8 mouse cellular contexts compared by ENCODE assay signal in the genomic region with DNA sequence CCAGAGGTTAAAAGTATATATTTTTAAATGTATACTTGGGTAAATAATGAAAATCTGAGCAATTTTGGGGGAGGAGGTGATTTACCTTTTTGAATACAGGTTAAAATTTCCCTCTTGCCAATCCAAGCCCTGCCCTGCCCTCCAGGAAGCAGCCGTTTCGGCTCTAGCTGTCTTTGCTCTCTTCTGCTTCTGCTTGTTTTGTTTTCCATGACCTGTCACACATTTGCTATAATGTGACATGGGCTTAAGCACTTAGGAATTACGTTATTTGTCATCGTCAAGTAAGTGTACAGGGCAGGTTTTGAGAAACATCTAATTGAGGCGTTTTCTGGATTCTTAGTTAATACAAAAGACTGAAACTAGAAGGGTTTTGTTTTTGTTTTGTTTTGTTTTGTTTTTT. TPM values are rescaled to one million over a fixed set of nuclear protein-coding genes. Genes with fewer than 3 reads are reported as not detected.
DNase-seq lines count a peak whose midpoint lies in the region; ATAC-seq and TF ChIP-seq lines count a peak whose summit lies in the region.

No protein-coding gene starts in this region.

- no peaks in the 10 kb centered on the region for H3K9me3 ChIP-seq in megakaryocyte, embryonic 14.5 days
- H3K9me3 ChIP-seq in forebrain, embryonic 14.5 days (replicated peaks; ENCODE audit: control insufficient read depth, low read length): no peaks in the 10 kb centered on the region
- H3K9me3 ChIP-seq in limb, embryonic 14.5 days (ENCODE audit: control insufficient read depth, low read length): no peaks in the 10 kb centered on the region
- no peaks in the 10 kb centered on the region for H3K9me3 ChIP-seq in stomach, embryonic 15.5 days

- peak overlapping the region; percentile 64 for H3K4me2 ChIP-seq in forebrain, embryonic 14.5 days (ENCODE audit: low read length)
- H3K4me2 ChIP-seq in limb, embryonic 14.5 days (replicated peaks; ENCODE audit: low read depth, low read length, severe bottlenecking): peak overlapping the region; percentile 39
- H3K4me2 ChIP-seq in stomach, embryonic 15.5 days: peak overlapping the region; percentile 45

- TF ChIP-seq POLR2A in limb, embryonic 14.5 days (IDR thresholded peaks at IDR 0.05; ENCODE audit: borderline replicate concordance, extremely low read depth, insufficient read depth, insufficient read length): no peak

- peaks cover 48% of the 10 kb centered on the region for H3K4me1 ChIP-seq in megakaryocyte, embryonic 14.5 days
- peaks cover 21% of the 10 kb centered on the region for H3K4me1 ChIP-seq in forebrain, embryonic 14.5 days (ENCODE audit: control insufficient read depth, insufficient read depth, low read length)
- 0 out of 2 replicates have a peak, but pooled peaks cover 9% of the 10 kb centered on the region for H3K4me1 ChIP-seq in limb, embryonic 14.5 days (ENCODE audit: control insufficient read depth, insufficient read depth, low read length)
- H3K4me1 ChIP-seq in stomach, embryonic 15.5 days: peaks cover 7% of the 10 kb centered on the region

- peak overlapping the region; percentile 58 for H3K9ac ChIP-seq in forebrain, embryonic 14.5 days (ENCODE audit: low read length)
- H3K9ac ChIP-seq in limb, embryonic 14.5 days (ENCODE audit: low read depth, low read length, severe bottlenecking): no peak overlapping the region
- H3K9ac ChIP-seq in stomach, embryonic 15.5 days: no peak overlapping the region

- ATAC-seq in megakaryocyte, adult 5-6 weeks (ENCODE audit: poor library complexity, severe bottlenecking): no peak
- ATAC-seq in forebrain, embryonic 14.5 days: no peak
- no peak for ATAC-seq in limb, embryonic 14.5 days (ENCODE audit: low FRiP score, low read depth)
- ATAC-seq in stomach, embryonic 15.5 days (ENCODE audit: insufficient read depth, low FRiP score, low read depth): no peak
- ATAC-seq in CD4-positive, CD25-positive, alpha-beta regulatory T cell, adult 4 months: no peak

- peak overlapping the region; percentile 98 for H3K4me3 ChIP-seq in megakaryocyte, embryonic 14.5 days (replicated peaks)
- peak overlapping the region; percentile 95 for H3K4me3 ChIP-seq in forebrain, embryonic 14.5 days (ENCODE audit: low read depth, low read length)
- H3K4me3 ChIP-seq in limb, embryonic 14.5 days (replicated peaks; ENCODE audit: low read length): peak overlapping the region; percentile 19
- no peak overlapping the region; the same call in 1 of the 2 replicates for H3K4me3 ChIP-seq in stomach, embryonic 15.5 days (replicated peaks)

- H3K27me3 ChIP-seq in megakaryocyte, embryonic 14.5 days (replicated peaks): no peaks in the 10 kb centered on the region
- H3K27me3 ChIP-seq in forebrain, embryonic 14.5 days (replicated peaks; ENCODE audit: control insufficient read depth, insufficient read depth, low read length): no peaks in the 10 kb centered on the region
- H3K27me3 ChIP-seq in limb, embryonic 14.5 days (ENCODE audit: control insufficient read depth, insufficient read depth, low read length): no peaks in the 10 kb centered on the region
- H3K27me3 ChIP-seq in stomach, embryonic 15.5 days (replicated peaks): no peaks in the 10 kb centered on the region

- H3K36me3 ChIP-seq in megakaryocyte, embryonic 14.5 days (replicated peaks; ENCODE audit: low read length): peaks cover 16% of the 10 kb centered on the region
- no peaks in the 10 kb centered on the region for H3K36me3 ChIP-seq in forebrain, embryonic 14.5 days (ENCODE audit: control insufficient read depth, insufficient read depth, low read length)
- H3K36me3 ChIP-seq in limb, embryonic 14.5 days (ENCODE audit: control insufficient read depth, insufficient read depth, low read length): no peaks in the 10 kb centered on the region
- no peaks in the 10 kb centered on the region for H3K36me3 ChIP-seq in stomach, embryonic 15.5 days

- DNase-seq in forebrain, embryonic 14.5 days (ENCODE audit: low spot score): peak; percentile 4
- DNase-seq in limb, embryonic 14.5 days (ENCODE audit: low spot score): no peak
- DNase-seq in adrenal gland, postnatal 25 days: no peak
- no peak for DNase-seq in layer of hippocampus, postnatal 25 days (ENCODE audit: extremely low spot score in 1 of 2, low spot score in 1 of 2)

- WGBS in forebrain, embryonic 14.5 days: 9% methylated on average over 5 of the region's 5 CpGs
- 34% methylated on average over 5 of the region's 5 CpGs for WGBS in limb, embryonic 14.5 days
- WGBS in stomach, embryonic 15.5 days: 27% methylated on average over 5 of the region's 5 CpGs

- H3K27ac ChIP-seq in forebrain, embryonic 14.5 days (ENCODE audit: low read depth, low read length): no peak overlapping the region
- no peak overlapping the region for H3K27ac ChIP-seq in limb, embryonic 14.5 days (replicated peaks; ENCODE audit: low read depth, low read length)
- H3K27ac ChIP-seq in stomach, embryonic 15.5 days: no peak overlapping the region

RNA-seq across cellular contexts. Expression of a gene that starts 1.9 kb away (rescaled TPM):
- polyA plus RNA-seq in megakaryocyte, embryonic 14.5 days (2012; ENCODE audit: insufficient read depth, low replicate concordance): 0.19 TPM in 1 of 2 replicates, not detected in the other
- 8.6 and 11.2 TPM in 2 replicates for total RNA-seq in megakaryocyte, adult 5-6 weeks (2015)
- total RNA-seq in megakaryocyte, adult 5-6 weeks (2017): 13.3 and 19.6 TPM in 2 replicates
- polyA plus RNA-seq in forebrain, embryonic 14.5 days (2014; fragmentation: Nextera tagmentation; extraction: Ambion mirVana): 16.8 and 20.1 TPM in 2 replicates
- 2.8 and 3.0 TPM in 2 replicates for polyA plus RNA-seq in limb, embryonic 14.5 days (2012; rRNA removed)
- 9.5 and 10.1 TPM in 2 replicates for polyA plus RNA-seq in limb, embryonic 14.5 days (2014; fragmentation: Nextera tagmentation; extraction: Ambion mirVana)
- polyA plus RNA-seq in stomach, embryonic 15.5 days (2015; fragmentation: Nextera tagmentation; extraction: Ambion mirVana): 19.4 and 22.9 TPM in 2 replicates
- total RNA-seq in adrenal gland, postnatal 25 days (2021): 19.0 and 19.1 TPM in 2 replicates
- 10 to 100 TPM; 17.1 to 17.6 TPM for polyA plus RNA-seq in CD4-positive, CD25-positive, alpha-beta regulatory T cell, adult 4 months (2017; shearing (Covaris generic))
- 10 to 100 TPM; 16.2 to 19.0 TPM for total RNA-seq in layer of hippocampus, postnatal 25 days (2021)
